Mouse (Mus musculus) CH12.LX (cell line): ENCODE results near the gene Tspan9. TPM values are rescaled to one million over a fixed set of nuclear protein-coding genes. Genes with fewer than 3 reads are reported as not detected.

Experiments used
- DNase-seq: peaks from one replicate; pipeline ENCODE4 v3.0.0-alpha.2; 2013; ENCODE audit errors: extremely low read depth
- H3K27ac ChIP-seq: 2 replicates; pipeline ENCODE4 v1.5.1; 2012; ENCODE audit warnings: low read depth, mild to moderate bottlenecking, control low read depth, moderate library complexity; ENCODE audit not compliant: insufficient read depth
- H3K27me3 ChIP-seq: replicated peaks from 2 replicates; pipeline ENCODE3; 2012; ENCODE audit warnings: inconsistent platforms
- H3K36me3 ChIP-seq, 2 experiments: replicated peaks in 1 of 2; 2 replicates each; pipeline versions ENCODE3 to v1.6.1; 2012; ENCODE audit warnings: inconsistent platforms in 1 of 2, low read length in 1 of 2, mild to moderate bottlenecking in 1 of 2, mixed read lengths in 1 of 2, moderate library complexity in 1 of 2; ENCODE audit not compliant: control insufficient read depth in 1 of 2, insufficient read depth in 1 of 2
- H3K4me1 ChIP-seq, 2 experiments: 2 replicates each; pipeline ENCODE4 v1.6.1; 2012; ENCODE audit warnings: inconsistent platforms in 1 of 2, moderate library complexity in 1 of 2; ENCODE audit not compliant: insufficient read depth in 2 of 2, control insufficient read depth in 1 of 2
- H3K4me2 ChIP-seq: 2 replicates; pipeline ENCODE4 v1.6.1; 2012; ENCODE audit warnings: low read depth, mild to moderate bottlenecking, control low read depth; ENCODE audit not compliant: poor library complexity, insufficient read depth, severe bottlenecking
- H3K4me3 ChIP-seq, 3 experiments: fragments of 150-350 bp in 1 of 3; sonication (generic) in 1 of 3; replicated peaks in 1 of 3; 2 replicates each; pipeline versions ENCODE3 to v1.5.1; 2011 to 2012; ENCODE audit warnings: low read depth in 2 of 3, low read length in 2 of 3, mild to moderate bottlenecking in 2 of 3, moderate library complexity in 2 of 3, control low read depth in 1 of 3, improper control_type of control experiment in 1 of 3, inconsistent platforms in 1 of 3, mixed read lengths in 1 of 3; ENCODE audit not compliant: poor library complexity in 1 of 3
- H3K79me2 ChIP-seq: replicated peaks from 2 replicates; pipeline ENCODE4 v1.6.1; 2012; ENCODE audit warnings: mild to moderate bottlenecking, moderate library complexity; ENCODE audit not compliant: control insufficient read depth, poor library complexity, insufficient read depth, severe bottlenecking; ENCODE audit errors: extremely low read depth
- H3K9ac ChIP-seq: 2 replicates; pipeline ENCODE4 v1.6.1; 2012; ENCODE audit warnings: low read depth, mild to moderate bottlenecking, control low read depth, moderate library complexity; ENCODE audit not compliant: insufficient read depth
- H3K9me3 ChIP-seq: replicated peaks from 2 replicates; pipeline ENCODE3; 2012; ENCODE audit warnings: low read length, inconsistent platforms, mixed read lengths
- BHLHE40 ChIP-seq: IDR thresholded peaks from 2 replicates; pipeline ENCODE4 v1.6.1; 2011; ENCODE audit warnings: mild to moderate bottlenecking, low read depth, low read length, improper control_type of control experiment
- CHD2 ChIP-seq: IDR thresholded peaks from 2 replicates; pipeline ENCODE4 v1.6.1; 2011; ENCODE audit warnings: low read length, improper control_type of control experiment
- CTCF ChIP-seq, 2 experiments: IDR thresholded peaks in 1 of 2; conservative IDR thresholded peaks in 1 of 2; 2 replicates each; pipeline ENCODE4 v1.5.1; 2011 to 2012; ENCODE audit warnings: low read depth in 2 of 2, low read length in 2 of 2, improper control_type of control experiment in 1 of 2, inconsistent platforms in 1 of 2, mild to moderate bottlenecking in 1 of 2, moderate library complexity in 1 of 2
- E2F4 ChIP-seq: IDR thresholded peaks from 2 replicates; pipeline ENCODE4 v1.6.1; 2011; ENCODE audit warnings: low read depth, low read length, improper control_type of control experiment; ENCODE audit not compliant: insufficient replicate concordance
- EP300 ChIP-seq: IDR thresholded peaks from 2 replicates; pipeline ENCODE4 v1.6.1; 2011; ENCODE audit warnings: low read length, improper control_type of control experiment
- ETS1 ChIP-seq: conservative IDR thresholded peaks from 2 replicates; pipeline ENCODE4 v1.6.1; 2012; ENCODE audit warnings: low read depth, mild to moderate bottlenecking, inconsistent platforms, low read length, improper control_type of control experiment, moderate library complexity
- HCFC1 ChIP-seq: IDR thresholded peaks from 2 replicates; pipeline ENCODE4 v1.6.1; 2012; ENCODE audit warnings: low read depth, mild to moderate bottlenecking, inconsistent platforms, low read length, improper control_type of control experiment
- MAFK ChIP-seq: IDR thresholded peaks from 2 replicates; pipeline ENCODE4 v1.6.1; 2011; ENCODE audit warnings: low read length, improper control_type of control experiment; ENCODE audit not compliant: insufficient replicate concordance
- MAX ChIP-seq: IDR thresholded peaks from 2 replicates; pipeline ENCODE4 v1.6.1; 2011; ENCODE audit warnings: low read length, improper control_type of control experiment
- MAZ ChIP-seq: IDR thresholded peaks from 2 replicates; pipeline ENCODE4 v1.6.1; 2012; ENCODE audit warnings: low read depth, mild to moderate bottlenecking, inconsistent platforms, low read length, improper control_type of control experiment, moderate library complexity
- MXI1 ChIP-seq: IDR thresholded peaks from 2 replicates; pipeline ENCODE4 v1.6.1; 2011; ENCODE audit warnings: mild to moderate bottlenecking, low read depth, low read length, improper control_type of control experiment
- MYC ChIP-seq: IDR thresholded peaks from 2 replicates; pipeline ENCODE4 v1.6.1; 2011; ENCODE audit warnings: low read depth, mild to moderate bottlenecking, improper control_type of control experiment, low read length
- NELFE ChIP-seq: IDR thresholded peaks from 2 replicates; pipeline ENCODE4 v1.6.1; 2011; ENCODE audit warnings: low read depth, low read length, improper control_type of control experiment
- PAX5 ChIP-seq: IDR thresholded peaks from 2 replicates; pipeline ENCODE4 v1.6.1; 2012; ENCODE audit warnings: low read length, inconsistent platforms, mixed read lengths
- POLR2A ChIP-seq: IDR thresholded peaks from 2 replicates; pipeline ENCODE4 v1.6.1; 2011; ENCODE audit warnings: low read depth, mild to moderate bottlenecking, improper control_type of control experiment, low read length
- RAD21 ChIP-seq: IDR thresholded peaks from 2 replicates; pipeline ENCODE4 v1.6.1; 2011; ENCODE audit warnings: low read depth, mild to moderate bottlenecking, low read length, improper control_type of control experiment, moderate library complexity
- SMC3 ChIP-seq: IDR thresholded peaks from 2 replicates; pipeline ENCODE4 v1.6.1; 2011; ENCODE audit warnings: low read depth, low read length, improper control_type of control experiment
- TCF12 ChIP-seq: IDR thresholded peaks from 2 replicates; pipeline ENCODE4 v1.6.1; 2014; ENCODE audit warnings: low read depth, mild to moderate bottlenecking, inconsistent platforms, low read length, improper control_type of control experiment
- UBTF ChIP-seq: IDR thresholded peaks from 2 replicates; pipeline ENCODE4 v1.6.1; 2012; ENCODE audit warnings: low read depth, mild to moderate bottlenecking, inconsistent platforms, low read length, improper control_type of control experiment, moderate library complexity
- USF2 ChIP-seq: conservative IDR thresholded peaks from 2 replicates; pipeline ENCODE4 v1.6.1; 2011; ENCODE audit warnings: low read depth, low read length, improper control_type of control experiment
- ZMIZ1 ChIP-seq: IDR thresholded peaks from 2 replicates; pipeline ENCODE4 v1.6.1; 2012; ENCODE audit warnings: low read depth, mild to moderate bottlenecking, inconsistent platforms, low read length, improper control_type of control experiment
- dilution Hi-C: fragments of 300-500 bp; cut with MboI; formaldehyde crosslinking; loops from 2 replicates; pipeline ENCODE4 v1.14.3; 2020; ENCODE audit warnings: low sequenced_read_pairs; ENCODE audit not compliant: extremely low pct_unique_long_range_greater_than_20kb, extremely low pct_ligation_motif_present
- in situ Hi-C: fragments of 300-500 bp; cut with MboI; formaldehyde crosslinking; loops from 3 replicates; pipeline ENCODE4 v1.14.3; 2019; ENCODE audit warnings: low sequenced_read_pairs, low pct_ligation_motif_present, low pct_unique_long_range_greater_than_20kb, mixed read lengths
- polyA plus RNA-seq: library from polyadenylated mRNA; unstranded; fragments of >175 nt; gene quantifications from 2 replicates; pipeline ENCODE4 v1.2.1, GENCODE M21; 2012; ENCODE audit warnings: low read depth; ENCODE audit not compliant: insufficient read length
- total RNA-seq, 2 experiments: library from RNA; depleted of rRNA; stranded (reverse); fragments of 300-350 nt in 1 of 2; fragments of >200 nt in 1 of 2; gene quantifications; 2 replicates each; pipeline ENCODE4 v1.2.3; 2012 to 2014

The Tspan9 gene
- total and polyA plus RNA-seq, 3 experiments: 0.40 to 0.98 (median 0.71) TPM

GRCm38 (mm10) chr6:128126876-128127275 is 16.5 kb downstream of the Tspan9 start:
- Histone ChIP-seq H3K79me2 (no peaks in the 10 kb centered on the region), H3K27me3 (peaks cover 90% of the 10 kb centered on the region), H3K4me2 (no peak overlapping the region), H3K36me3 (no peaks in the 10 kb centered on the region), H3K27ac (no peak overlapping the region), H3K4me1 (no peaks in the 10 kb centered on the region), H3K4me3 (no peak overlapping the region), H3K9ac (no peak overlapping the region), H3K9me3 (no peaks in the 10 kb centered on the region)
- TF ChIP-seq PAX5 (no peak), TCF12 (no peak), RAD21 (no peak), HCFC1 (no peak), MAX (no peak), ETS1 (no peak), CHD2 (no peak), USF2 (no peak), UBTF (no peak), MYC (no peak), E2F4 (no peak), POLR2A (no peak), MAZ (no peak), MAFK (no peak)
- dilution Hi-C loops (no loop called here), in situ Hi-C loops (no loop called here)
- DNase-seq: no peak

DNA sequence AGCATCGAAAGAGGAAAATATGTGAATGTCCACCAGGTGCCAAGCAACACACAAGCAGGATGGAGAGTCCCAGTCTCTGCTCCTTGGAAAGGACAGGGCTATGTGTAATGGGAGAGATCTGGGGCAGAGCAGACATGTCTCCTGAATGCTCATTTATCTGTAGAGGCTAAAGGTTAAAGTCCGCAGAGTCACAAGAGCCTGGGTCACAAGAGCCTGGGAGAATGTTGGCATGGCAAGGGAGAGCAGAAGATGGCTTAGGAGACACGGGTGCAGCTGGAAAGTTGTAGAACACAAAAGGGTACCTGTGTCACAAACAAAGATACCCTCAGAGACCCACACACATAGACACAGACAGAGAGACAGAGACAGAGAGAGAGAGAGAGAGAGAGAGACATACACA is 17.9 kb downstream of the Tspan9 start:
- no peak for DNase-seq
- H3K9ac ChIP-seq: no peak overlapping the region
- no peak overlapping the region for H3K4me2 ChIP-seq
- H3K4me3 ChIP-seq: no peak overlapping the region
- dilution Hi-C loops: no loop called here
- peaks cover 94% of the 10 kb centered on the region for H3K27me3 ChIP-seq
- no peak overlapping the region for H3K27ac ChIP-seq
- no peaks in the 10 kb centered on the region for H3K79me2 ChIP-seq
- in situ Hi-C loops: no loop called here
- H3K4me1 ChIP-seq: no peaks in the 10 kb centered on the region
- H3K36me3 ChIP-seq: no peaks in the 10 kb centered on the region
- H3K9me3 ChIP-seq: no peaks in the 10 kb centered on the region
- no peak for TF ChIP-seq EP300
- TF ChIP-seq MXI1: no peak
- TF ChIP-seq ZMIZ1: no peak
- TF ChIP-seq E2F4: no peak
- no peak for TF ChIP-seq TCF12
- TF ChIP-seq ETS1: no peak
- TF ChIP-seq SMC3: no peak
- TF ChIP-seq PAX5: no peak
- TF ChIP-seq BHLHE40: no peak
- no peak for TF ChIP-seq NELFE
- TF ChIP-seq MAZ: no peak
- no peak for TF ChIP-seq CTCF (conservative IDR thresholded peaks at IDR 0.05 in 1 of 2, IDR thresholded peaks at IDR 0.05 in 1 of 2; ENCODE audit: low read depth in 2 of 2, low read length in 2 of 2)
